Mouse (Mus musculus): ENCODE measurements around the gene Gm28042. TPM values are rescaled to one million over a fixed set of nuclear protein-coding genes. Genes with fewer than 3 reads are reported as not detected.

The Gm28042 gene
- polyA plus RNA-seq (2015; fragmentation: Nextera tagmentation; extraction: Ambion mirVana) = 5.2 and 5.6 TPM in 2 replicates

DNA sequence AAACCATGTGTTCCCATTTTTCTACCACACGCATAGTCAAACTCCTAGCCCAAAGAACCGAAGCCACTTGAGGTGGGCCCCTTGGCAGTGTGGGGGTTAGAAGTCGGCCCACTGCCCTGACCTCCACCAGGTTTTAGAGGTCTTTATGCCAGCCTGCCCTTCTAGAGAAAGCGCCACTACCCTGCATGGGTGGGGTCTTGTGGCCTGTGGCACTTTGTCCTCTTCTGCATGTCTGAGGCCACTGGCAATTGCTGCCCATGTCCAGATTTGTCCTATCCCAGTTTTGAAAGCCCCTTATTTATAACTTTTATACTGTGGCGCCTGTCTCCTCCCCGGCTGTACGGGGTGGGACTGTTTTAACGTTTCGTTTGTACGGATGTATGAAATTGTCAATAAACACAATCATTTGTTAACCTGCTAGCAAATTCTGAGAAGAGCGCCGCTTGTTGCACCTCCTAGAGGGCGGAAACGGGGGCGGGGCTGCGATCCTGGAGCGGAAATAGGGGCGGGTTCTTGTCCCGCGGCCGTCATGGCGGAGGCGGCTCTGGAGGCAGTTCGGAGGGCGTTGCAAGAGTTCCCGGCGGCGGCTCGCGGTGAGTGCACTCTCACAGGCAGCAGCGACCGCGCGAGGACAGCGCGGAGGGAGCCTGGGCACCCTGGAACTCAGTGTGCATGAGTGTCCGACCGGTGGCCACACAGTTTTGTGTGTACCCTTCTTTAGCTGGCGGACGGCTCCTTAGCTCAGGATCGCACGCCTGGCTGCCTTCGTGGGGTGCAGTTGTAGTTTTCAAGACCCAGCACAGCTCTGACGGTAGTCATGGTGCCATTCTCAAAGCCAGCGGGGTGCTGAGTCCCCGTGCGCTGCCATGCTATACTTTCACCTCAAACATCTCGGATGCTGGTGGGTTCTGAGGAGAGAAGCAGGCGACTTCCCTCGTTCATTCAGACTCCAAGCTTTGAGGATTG lies at the start of gene Gm28042, which contains the start of gene Jmjd7:
Gene Gm28042, plus strand, starts transcription at position 510 of the 966 bp plus-strand sequence.
Gene Jmjd7, plus strand, starts transcription at position 500 of the 966 bp plus-strand sequence.
- H3K9me3 ChIP-seq = no peaks in the 10 kb centered on the region
- WGBS = 6% methylated on average over 50 of the region's 50 CpGs

GRCm38 (mm10) chr2:119980343-119980986 lies 46.8 kb upstream of the Gm28042 start:
- WGBS = 88% methylated on average over 7 of the region's 7 CpGs
- H3K36me3 ChIP-seq = peaks cover 13% of the 10 kb centered on the region
- H3K9me3 ChIP-seq = no peaks in the 10 kb centered on the region
- no peak overlapping the region for H3K4me2 ChIP-seq
- peaks cover 23% of the 10 kb centered on the region for H3K4me1 ChIP-seq (replicated peaks)
- H3K4me3 ChIP-seq = no peak overlapping the region
- H3K27me3 ChIP-seq = no peaks in the 10 kb centered on the region
- H3K27ac ChIP-seq = no peak overlapping the region
- H3K9ac ChIP-seq = no peak overlapping the region
- no peak for ATAC-seq (ENCODE audit: low FRiP score)

More for the DNA sequence above, at the start of gene Gm28042, which contains the start of gene Jmjd7:
- H3K4me2 ChIP-seq = peak within 1 kb of the TSS; percentile 85
- peak; percentile 89 for ATAC-seq (ENCODE audit: low FRiP score)
- H3K4me1 ChIP-seq (replicated peaks) = peaks cover 18% of the 10 kb centered on the region
- peaks cover 65% of the 10 kb centered on the region for H3K36me3 ChIP-seq
- peak within 1 kb of the TSS; percentile 86 for H3K9ac ChIP-seq
- H3K27ac ChIP-seq = peak within 1 kb of the TSS; percentile 92
- peak within 1 kb of the TSS; percentile 77 for H3K4me3 ChIP-seq
- no peaks in the 10 kb centered on the region for H3K27me3 ChIP-seq

- Histone ChIP-seq H3K9ac (no peak overlapping the region), H3K27ac (no peak overlapping the region), H3K4me3 (no peak overlapping the region), H3K36me3 (peaks cover 14% of the 10 kb centered on the region), H3K27me3 (no peaks in the 10 kb centered on the region), H3K4me2 (no peak overlapping the region), H3K4me1 (replicated peaks) (peaks cover 21% of the 10 kb centered on the region), H3K9me3 (no peaks in the 10 kb centered on the region)
- no peak for ATAC-seq (ENCODE audit: low FRiP score)
- 78% methylated on average over 2 of the region's 2 CpGs for whole genome bisulfite sequencing
These were observed 45.7 kb upstream of the Gm28042 start for GRCm38 (mm10) chr2:119981631-119982030.

- Histone ChIP-seq H3K27me3 (no peaks in the 10 kb centered on the region), H3K27ac (no peak overlapping the region), H3K36me3 (peaks cover 18% of the 10 kb centered on the region), H3K9me3 (no peaks in the 10 kb centered on the region), H3K4me1 (replicated peaks) (peaks cover 8% of the 10 kb centered on the region; the same call in 1 of the 2 replicates), H3K4me3 (no peak overlapping the region), H3K4me2 (no peak overlapping the region), H3K9ac (no peak overlapping the region)
- ATAC-seq (ENCODE audit: low FRiP score) = no peak
- WGBS = 71% methylated on average over 8 of the region's 8 CpGs
These were observed 41.4 kb upstream of the Gm28042 start for GRCm38 (mm10) chr2:119985871-119986270.

DNA sequence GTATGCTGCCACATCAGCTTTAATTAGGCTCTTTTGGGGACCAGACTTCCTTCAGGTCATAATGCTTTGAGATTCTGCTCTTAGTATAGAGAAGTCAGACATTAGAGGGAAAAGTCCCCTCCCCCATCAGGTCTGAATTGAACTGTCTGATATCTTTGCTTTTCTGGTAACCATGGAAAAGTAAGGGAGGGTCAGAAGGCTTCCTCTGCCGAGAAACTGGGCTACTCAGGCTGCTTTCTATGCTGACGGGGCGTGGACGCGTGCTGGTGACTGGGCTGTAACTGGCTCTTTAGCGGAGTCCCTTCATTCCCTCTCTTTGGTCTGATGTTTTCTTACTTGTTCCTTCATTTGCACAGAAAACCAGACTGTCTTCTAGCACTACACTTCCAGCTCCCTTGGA lies 40.9 kb upstream of the Gm28042 start:
- peaks cover 8% of the 10 kb centered on the region; the same call in 1 of the 2 replicates for H3K4me1 ChIP-seq (replicated peaks)
- H3K9ac ChIP-seq = no peak overlapping the region
- H3K4me3 ChIP-seq = no peak overlapping the region
- ATAC-seq (ENCODE audit: low FRiP score) = no peak
- H3K27ac ChIP-seq = no peak overlapping the region
- H3K27me3 ChIP-seq = no peaks in the 10 kb centered on the region
- WGBS = 68% methylated on average over 6 of the region's 6 CpGs
- peaks cover 17% of the 10 kb centered on the region for H3K36me3 ChIP-seq
- no peak overlapping the region for H3K4me2 ChIP-seq
- no peaks in the 10 kb centered on the region for H3K9me3 ChIP-seq

GRCm38 (mm10) chr2:119987441-119987840 lies 39.9 kb upstream of the Gm28042 start:
- Histone ChIP-seq H3K27me3 (no peaks in the 10 kb centered on the region), H3K4me2 (no peak overlapping the region), H3K4me1 (replicated peaks) (peaks cover 8% of the 10 kb centered on the region; the same call in 1 of the 2 replicates), H3K27ac (no peak overlapping the region), H3K36me3 (peaks cover 6% of the 10 kb centered on the region), H3K9ac (no peak overlapping the region), H3K9me3 (no peaks in the 10 kb centered on the region), H3K4me3 (no peak overlapping the region)
- no peak for ATAC-seq (ENCODE audit: low FRiP score)
- 97% methylated on average over 2 of the region's 2 CpGs for WGBS

GRCm38 (mm10) chr2:119988952-119989351 lies 38.3 kb upstream of the Gm28042 start:
- WGBS = 90% methylated on average over 4 of the region's 4 CpGs

GRCm38 (mm10) chr2:119990881-119991280 lies 36.4 kb upstream of the Gm28042 start:
- no peak for ATAC-seq (ENCODE audit: low FRiP score)
- no peak overlapping the region for H3K4me2 ChIP-seq
- 84% methylated on average over 6 of the region's 6 CpGs for WGBS

More at GRCm38 (mm10) chr2:119988952-119989351, 38.3 kb upstream of the Gm28042 start:
- H3K27ac ChIP-seq = no peak overlapping the region
- peaks cover 5% of the 10 kb centered on the region for H3K36me3 ChIP-seq
- ATAC-seq (ENCODE audit: low FRiP score) = no peak
- no peaks in the 10 kb centered on the region for H3K27me3 ChIP-seq
- no peaks in the 10 kb centered on the region for H3K9me3 ChIP-seq
- H3K4me1 ChIP-seq (replicated peaks) = peaks cover 8% of the 10 kb centered on the region; the same call in 1 of the 2 replicates
- no peak overlapping the region for H3K4me2 ChIP-seq
- no peak overlapping the region for H3K4me3 ChIP-seq
- H3K9ac ChIP-seq = 0 out of 2 replicates have a peak overlapping the region, but pooled peaks have one; percentile 39

GRCm38 (mm10) chr2:119992349-119992748 lies 34.9 kb upstream of the Gm28042 start:
- Histone ChIP-seq H3K27ac (no peak overlapping the region), H3K36me3 (0 out of 2 replicates have a peak, but pooled peaks cover 2% of the 10 kb centered on the region), H3K4me3 (no peak overlapping the region), H3K4me2 (no peak overlapping the region), H3K27me3 (no peaks in the 10 kb centered on the region), H3K4me1 (replicated peaks) (peaks cover 8% of the 10 kb centered on the region; the same call in 1 of the 2 replicates), H3K9me3 (no peaks in the 10 kb centered on the region), H3K9ac (no peak overlapping the region)
- ATAC-seq (ENCODE audit: low FRiP score) = no peak
- 95% methylated on average over 2 of the region's 2 CpGs for WGBS

More at GRCm38 (mm10) chr2:119990881-119991280, 36.4 kb upstream of the Gm28042 start:
- Histone ChIP-seq H3K9me3 (no peaks in the 10 kb centered on the region), H3K9ac (no peak overlapping the region), H3K4me3 (no peak overlapping the region), H3K36me3 (peaks cover 5% of the 10 kb centered on the region), H3K4me1 (replicated peaks) (peaks cover 11% of the 10 kb centered on the region; the same call in 1 of the 2 replicates), H3K27ac (no peak overlapping the region), H3K27me3 (no peaks in the 10 kb centered on the region)

GRCm38 (mm10) chr2:119993515-119993914 lies 33.8 kb upstream of the Gm28042 start:
- Histone ChIP-seq H3K27me3 (no peaks in the 10 kb centered on the region), H3K36me3 (peaks cover 10% of the 10 kb centered on the region; the same call in 1 of the 2 replicates), H3K4me1 (replicated peaks) (peaks cover 8% of the 10 kb centered on the region; the same call in 1 of the 2 replicates), H3K9ac (no peak overlapping the region), H3K4me3 (no peak overlapping the region), H3K27ac (no peak overlapping the region), H3K4me2 (no peak overlapping the region), H3K9me3 (no peaks in the 10 kb centered on the region)
- ATAC-seq (ENCODE audit: low FRiP score) = no peak
- WGBS = 57% methylated on average over 2 of the region's 2 CpGs

DNA sequence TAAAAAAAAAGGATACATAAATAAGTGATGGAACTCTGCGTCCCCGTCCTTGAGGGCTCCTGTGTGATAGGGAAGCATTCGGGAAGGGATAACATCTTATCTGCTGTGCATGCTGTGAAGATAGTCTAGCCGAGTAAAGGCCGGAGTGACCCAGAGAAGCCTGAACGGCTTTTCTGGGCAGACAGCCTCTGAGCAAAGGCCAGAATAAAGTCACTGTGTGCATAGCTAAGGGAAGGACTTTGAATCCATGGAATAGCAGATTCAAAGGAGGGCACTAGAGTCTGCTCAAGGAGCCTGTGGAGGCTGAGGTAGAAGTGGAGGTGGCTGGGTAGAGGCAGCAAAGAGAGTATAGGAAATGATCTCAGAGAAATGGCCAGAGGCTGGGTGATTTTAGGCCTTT lies 32.5 kb upstream of the Gm28042 start:
- no peak overlapping the region for H3K4me2 ChIP-seq
- no peak overlapping the region for H3K9ac ChIP-seq
- no peak overlapping the region for H3K4me3 ChIP-seq
- H3K4me1 ChIP-seq (replicated peaks) = 0 out of 2 replicates have a peak, but pooled peaks cover 3% of the 10 kb centered on the region
- H3K36me3 ChIP-seq = peaks cover 22% of the 10 kb centered on the region; the same call in 1 of the 2 replicates
- 92% methylated on average over 6 of the region's 6 CpGs for WGBS
- no peak for ATAC-seq (ENCODE audit: low FRiP score)
- peak overlapping the region; percentile 71; the same call in 1 of the 2 replicates for H3K27ac ChIP-seq
- H3K9me3 ChIP-seq = no peaks in the 10 kb centered on the region
- no peaks in the 10 kb centered on the region for H3K27me3 ChIP-seq
